ENCODE assay signal across 22 mouse cellular contexts in genomic region chr10:77552162-77552561, GRCm38 (mm10). TPM values are rescaled to one million over a fixed set of nuclear protein-coding genes. Genes with fewer than 3 reads are reported as not detected.
"Had no signal": no experiment of that assay in that cellular context is flagged by ENCODE, and none has a peak within 500 bp of the region (broad histone marks: within the 10 kb centered on the region; RNA-seq: fewer than 3 reads in every experiment).

No protein-coding gene starts in this region.

- ATAC-seq: midbrain, embryonic 16.5 days had no signal

- H3K27ac ChIP-seq: midbrain, embryonic 10.5 days; midbrain, embryonic 12.5 days; neural tube, embryonic 13.5 days; neural tube, embryonic 15.5 days had no signal

- H3K4me3 ChIP-seq: midbrain, embryonic 10.5 days; midbrain, embryonic 12.5 days; myocyte; neural tube, embryonic 13.5 days; neural tube, embryonic 15.5 days had no signal

- DNase-seq: lung, embryonic 14.5 days; lung, postnatal 10 days; lung, postnatal 4 days; midbrain, embryonic 14.5 days; retina, postnatal 1 day; right cerebral cortex, adult 18-20 months; right cerebral cortex, postnatal 25 days; right cerebral cortex, postnatal 4 days; spleen, adult 18-20 months; thymus, adult 18-20 months; thymus, postnatal 14 days; thymus, postnatal 36 days had no signal

- H3K4me1 ChIP-seq: midbrain, embryonic 10.5 days; midbrain, embryonic 12.5 days; neural tube, embryonic 13.5 days; neural tube, embryonic 15.5 days had no signal

- H3K9me3 ChIP-seq: midbrain, embryonic 10.5 days; midbrain, embryonic 12.5 days; neural tube, embryonic 13.5 days; neural tube, embryonic 15.5 days had no signal

- H3K4me2 ChIP-seq: lung, embryonic 14.5 days; midbrain, embryonic 12.5 days; neural tube, embryonic 13.5 days; neural tube, embryonic 15.5 days had no signal

- H3K27me3 ChIP-seq: midbrain, embryonic 12.5 days; neural tube, embryonic 13.5 days; neural tube, embryonic 15.5 days had no signal

- H3K36me3 ChIP-seq: midbrain, embryonic 10.5 days; midbrain, embryonic 12.5 days; neural tube, embryonic 13.5 days; neural tube, embryonic 15.5 days had no signal

- H3K9ac ChIP-seq: lung, embryonic 14.5 days; midbrain, embryonic 12.5 days; neural tube, embryonic 13.5 days; neural tube, embryonic 15.5 days had no signal

RNA-seq across cellular contexts. Expression of gene Gm49325, which starts 53.8 kb away (rescaled TPM):
- total RNA-seq: megakaryocyte, adult 5-6 weeks; megakaryocyte-erythroid progenitor cell, adult 5-6 weeks had no signal
- polyA plus RNA-seq: small intestine, adult 2 months; stomach, embryonic 14.5 days had no signal
